Comparison of ENCODE assay signal across 8 mouse cellular contexts in the genomic region with DNA sequence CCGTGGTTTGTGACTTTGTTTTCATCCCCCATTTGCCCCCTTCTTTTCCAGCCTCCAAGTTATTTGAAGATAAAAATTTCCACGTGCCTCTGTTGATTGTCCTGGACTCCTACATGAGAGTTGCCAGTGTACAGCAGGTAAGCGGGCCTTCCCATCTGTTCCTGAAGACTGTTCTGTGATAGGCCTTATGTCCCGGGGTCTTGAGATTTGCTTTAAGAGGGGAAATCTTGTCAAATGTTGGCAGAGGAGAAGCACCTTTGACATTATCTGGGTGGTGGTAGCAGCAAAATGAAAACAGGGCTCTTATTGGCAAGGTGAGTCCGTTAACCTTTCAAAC. TPM values are rescaled to one million over a fixed set of nuclear protein-coding genes. Genes with fewer than 3 reads are reported as not detected.
DNase-seq lines count a peak whose midpoint lies in the region; ATAC-seq and TF ChIP-seq lines count a peak whose summit lies in the region.

No protein-coding gene starts in this region.

- TF ChIP-seq EP300 in ES-Bruce4 (IDR thresholded peaks at IDR 0.05; ENCODE audit: insufficient read depth, low read depth, low read length) = no peak

- no peak for DNase-seq in heart, adult 9 months (ENCODE audit: low spot score in 2 of 2)
- DNase-seq in c-Kit-positive CD71-positive TER-119-positive erythroid progenitor cells, embryonic 14.5 days (ENCODE audit: low spot score) = no peak
- no peak for DNase-seq in right cerebral cortex, postnatal 36 days (ENCODE audit: low spot score in 2 of 2)
- DNase-seq in thymus, adult 18-20 months = no peak

- TF ChIP-seq POLR2A in ES-Bruce4 (IDR thresholded peaks at IDR 0.05; ENCODE audit: insufficient read depth, low read length) = no peak

- WGBS in heart, embryonic 11.5 days (ENCODE audit: insufficient replicate concordance) = 28% methylated on average over 5 of the region's 5 CpGs
- 34% methylated on average over 5 of the region's 5 CpGs for WGBS in forebrain, embryonic 13.5 days
- WGBS in liver, embryonic 12.5 days (ENCODE audit: insufficient replicate concordance) = 33% methylated on average over 5 of the region's 5 CpGs

- no peaks in the 10 kb centered on the region for H3K36me3 ChIP-seq in heart, embryonic 11.5 days (ENCODE audit: control insufficient read depth, insufficient read depth, low read length)
- H3K36me3 ChIP-seq in ES-Bruce4 (ENCODE audit: control insufficient read depth, insufficient read depth, low read length, poor library complexity, severe bottlenecking) = no peaks in the 10 kb centered on the region
- no peaks in the 10 kb centered on the region for H3K36me3 ChIP-seq in forebrain, embryonic 13.5 days (ENCODE audit: poor library complexity, severe bottlenecking)
- H3K36me3 ChIP-seq in liver, embryonic 12.5 days = no peaks in the 10 kb centered on the region

- no peaks in the 10 kb centered on the region for H3K27me3 ChIP-seq in heart, embryonic 11.5 days (ENCODE audit: control insufficient read depth, insufficient read depth, low read length)
- no peaks in the 10 kb centered on the region; the same call in 1 of the 2 replicates for H3K27me3 ChIP-seq in ES-Bruce4 (ENCODE audit: control insufficient read depth, insufficient read depth, low read length, poor library complexity, severe bottlenecking)
- H3K27me3 ChIP-seq in forebrain, embryonic 13.5 days = no peaks in the 10 kb centered on the region
- peaks cover 4% of the 10 kb centered on the region for H3K27me3 ChIP-seq in liver, embryonic 12.5 days (replicated peaks)

- peak overlapping the region; percentile 58; the same call in 1 of the 2 replicates for H3K27ac ChIP-seq in heart, embryonic 11.5 days (ENCODE audit: low read depth, low read length)
- H3K27ac ChIP-seq in ES-Bruce4 (ENCODE audit: insufficient read depth, low read length) = no peak overlapping the region
- H3K27ac ChIP-seq in forebrain, embryonic 13.5 days = no peak overlapping the region
- no peak overlapping the region; the same call in 1 of the 2 replicates for H3K27ac ChIP-seq in liver, embryonic 12.5 days

- H3K4me2 ChIP-seq in heart, embryonic 11.5 days = peak overlapping the region; percentile 83
- H3K4me2 ChIP-seq in forebrain, embryonic 13.5 days = peak overlapping the region; percentile 75
- H3K4me2 ChIP-seq in liver, embryonic 12.5 days = peak overlapping the region; percentile 62

- TF ChIP-seq CTCF in ES-Bruce4 (IDR thresholded peaks at IDR 0.05; ENCODE audit: low read depth, low read length) = no peak

- no peaks in the 10 kb centered on the region for H3K9me3 ChIP-seq in heart, embryonic 11.5 days (replicated peaks; ENCODE audit: control insufficient read depth, low read length)
- no peaks in the 10 kb centered on the region for H3K9me3 ChIP-seq in ES-Bruce4 (replicated peaks; ENCODE audit: control insufficient read depth, insufficient read depth, low read length, poor library complexity, severe bottlenecking)
- no peaks in the 10 kb centered on the region for H3K9me3 ChIP-seq in forebrain, embryonic 13.5 days (replicated peaks)
- no peaks in the 10 kb centered on the region for H3K9me3 ChIP-seq in liver, embryonic 12.5 days (replicated peaks)

- 0 out of 2 replicates have a peak, but pooled peaks have one; percentile 15 for ATAC-seq in heart, embryonic 11.5 days (replicated peaks; ENCODE audit: insufficient number of reproducible peaks, low FRiP score, low TSS enrichment)
- ATAC-seq in forebrain, embryonic 13.5 days = peak; percentile 36; the same call in 1 of the 2 replicates
- ATAC-seq in liver, embryonic 12.5 days = no peak

- peak overlapping the region; percentile 60 for H3K4me3 ChIP-seq in heart, embryonic 11.5 days (ENCODE audit: low read depth, low read length)
- H3K4me3 ChIP-seq in ES-Bruce4 (ENCODE audit: low read depth, low read length) = peak overlapping the region; percentile 78
- peak overlapping the region; percentile 52 for H3K4me3 ChIP-seq in forebrain, embryonic 13.5 days
- H3K4me3 ChIP-seq in liver, embryonic 12.5 days = peak overlapping the region; percentile 46

- peak overlapping the region; percentile 78 for H3K9ac ChIP-seq in heart, embryonic 11.5 days (ENCODE audit: low read depth, low read length)
- H3K9ac ChIP-seq in ES-Bruce4 (ENCODE audit: low read depth, poor library complexity, severe bottlenecking) = peak overlapping the region; percentile 44; the same call in 1 of the 2 replicates
- peak overlapping the region; percentile 76 for H3K9ac ChIP-seq in forebrain, embryonic 13.5 days
- H3K9ac ChIP-seq in liver, embryonic 12.5 days = peak overlapping the region; percentile 35; the same call in 1 of the 2 replicates

- H3K4me1 ChIP-seq in heart, embryonic 11.5 days (ENCODE audit: control insufficient read depth, insufficient read depth, low read length) = no peaks in the 10 kb centered on the region; the same call in 1 of the 2 replicates
- H3K4me1 ChIP-seq in ES-Bruce4 (ENCODE audit: control insufficient read depth, insufficient read depth, low read length) = no peaks in the 10 kb centered on the region
- H3K4me1 ChIP-seq in forebrain, embryonic 13.5 days = peaks cover 11% of the 10 kb centered on the region; the same call in 1 of the 2 replicates
- peaks cover 5% of the 10 kb centered on the region; the same call in 1 of the 2 replicates for H3K4me1 ChIP-seq in liver, embryonic 12.5 days

RNA-seq across cellular contexts. Expression of a gene that starts 0.6 kb away (rescaled TPM):
- 5.6 and 6.1 TPM in 2 replicates for polyA plus RNA-seq in heart, embryonic 11.5 days (2014; fragmentation: Nextera tagmentation; extraction: Ambion mirVana)
- polyA plus RNA-seq in ES-Bruce4 (2011; ENCODE audit: insufficient read depth, insufficient read length, low read depth, missing spikeins) = 2.9 and 6.1 TPM in 2 replicates
- polyA plus RNA-seq in forebrain, embryonic 13.5 days (2015; fragmentation: Nextera tagmentation; extraction: Ambion mirVana) = 1.4 and 1.9 TPM in 2 replicates
- polyA plus RNA-seq in liver, embryonic 12.5 days (2016; fragmentation: Nextera tagmentation; extraction: Ambion mirVana) = 1.6 and 2.0 TPM in 2 replicates
